Mouse (Mus musculus): ENCODE results near the gene Igbp1.

Gene Igbp1

DNA sequence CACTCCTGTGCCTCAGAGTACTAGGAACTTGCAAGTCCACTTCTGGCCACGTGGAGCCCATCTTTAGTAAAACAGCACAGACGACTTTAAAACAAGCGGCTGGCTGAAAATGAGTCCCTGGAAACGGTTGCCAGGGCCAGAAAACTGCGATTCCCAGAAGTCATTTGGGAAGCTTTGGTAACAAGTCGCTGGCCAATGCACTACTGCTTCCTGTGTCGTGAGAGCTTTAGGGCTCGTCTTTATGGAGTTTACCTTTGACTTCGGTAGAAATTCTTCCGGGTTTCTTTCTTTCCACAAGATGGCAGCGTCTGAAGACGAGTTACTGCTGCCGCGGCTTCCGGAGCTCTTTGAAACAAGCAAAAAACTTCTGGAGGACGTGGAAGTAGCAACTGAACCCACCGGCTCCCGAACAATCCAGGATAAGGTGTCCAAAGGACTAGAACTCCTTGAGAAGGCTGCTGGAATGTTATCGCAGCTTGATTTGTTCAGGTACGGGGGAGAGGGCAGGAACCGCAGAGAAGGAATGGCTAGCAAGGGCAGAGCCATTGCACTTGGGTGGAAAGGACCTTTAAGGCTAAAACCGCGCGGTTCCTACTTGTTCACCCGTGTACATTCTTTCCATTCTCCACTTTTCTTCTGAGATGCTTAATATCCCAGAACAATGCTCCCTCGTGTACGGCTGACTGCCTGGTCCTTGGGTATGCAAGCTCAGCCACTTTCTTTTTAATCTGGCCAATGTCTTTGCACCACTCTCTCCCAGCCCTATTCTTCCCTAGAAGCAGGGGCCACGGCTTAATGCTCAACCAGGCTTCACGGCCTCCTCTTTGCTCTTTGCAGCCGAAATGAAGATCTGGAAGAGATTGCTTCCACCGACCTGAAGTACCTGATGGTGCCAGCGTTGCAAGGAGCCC lies at the start of gene Igbp1:
Gene Igbp1, plus strand, starts transcription at position 224 of the 911 bp plus-strand sequence.
- peak; percentile 91 for DNase-seq (ENCODE audit: low spot score)

DNA sequence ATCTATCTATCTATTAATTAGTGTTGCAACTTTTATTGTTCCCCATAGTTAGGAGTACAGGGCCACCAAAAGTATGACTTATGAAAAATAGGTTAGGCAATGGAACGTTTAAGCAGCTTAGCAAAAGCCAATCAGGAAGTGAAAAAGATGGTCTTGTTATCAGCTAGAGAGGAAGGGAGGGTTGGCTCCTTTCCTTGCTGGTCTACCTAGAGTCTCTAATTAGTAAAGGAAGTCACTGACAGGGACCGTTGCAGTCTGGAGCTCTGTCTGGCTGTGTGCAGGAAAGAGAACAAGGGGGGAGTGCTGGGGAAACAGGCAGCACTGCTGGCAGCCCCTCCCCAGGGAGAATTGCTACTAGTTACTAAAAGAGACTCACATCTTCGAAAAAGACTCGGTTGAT lies 26.0 kb upstream of the Igbp1 start:
- DNase-seq (ENCODE audit: low spot score) = no peak

- DNase-seq (ENCODE audit: low spot score) = no peak
These were observed 24.0 kb upstream of the Igbp1 start for GRCm38 (mm10) chrX:100470126-100470525.

DNA sequence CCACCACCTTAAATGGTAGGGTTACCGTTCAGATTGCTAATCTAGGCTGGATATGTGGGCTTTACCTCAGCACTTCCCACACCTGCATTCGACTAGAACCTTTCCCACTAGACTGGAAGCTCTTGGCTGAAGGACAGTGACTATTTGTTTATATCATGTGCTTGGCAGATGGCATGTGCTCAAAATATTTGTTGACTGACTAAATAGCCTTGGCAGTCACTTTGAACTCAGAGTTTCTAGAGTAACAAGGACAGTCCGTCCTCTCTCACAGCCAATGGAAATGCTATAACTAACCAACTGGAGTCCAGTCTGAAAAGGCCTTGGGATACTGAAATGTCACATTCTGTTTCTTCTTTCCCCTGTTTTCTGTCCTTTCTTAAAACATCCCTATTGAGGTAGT lies 22.6 kb upstream of the Igbp1 start:
- no peak for DNase-seq (ENCODE audit: low spot score)

- peak; percentile 12 for DNase-seq (ENCODE audit: low spot score)
These were observed 18.4 kb upstream of the Igbp1 start for GRCm38 (mm10) chrX:100475569-100476223.

DNA sequence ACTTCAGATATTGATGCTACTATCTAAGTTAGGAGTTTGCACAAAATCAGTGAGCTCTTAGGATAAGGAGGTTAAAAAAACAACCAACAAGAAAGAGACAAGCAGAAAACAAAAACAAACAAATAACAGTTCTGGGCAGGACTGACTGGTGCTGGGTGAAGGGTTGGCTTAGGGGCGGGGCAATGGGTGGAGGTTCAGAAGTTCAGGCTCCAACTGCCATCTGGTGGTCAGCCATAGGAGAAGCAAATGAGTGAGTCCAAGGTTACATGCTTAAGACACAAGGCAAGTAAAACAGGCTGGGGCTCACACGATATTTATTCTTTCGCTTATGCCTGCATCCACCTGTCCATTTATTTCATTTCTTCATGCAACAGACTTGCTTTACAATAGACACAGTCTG lies 13.8 kb upstream of the Igbp1 start:
- DNase-seq (ENCODE audit: low spot score) = peak; percentile 72

GRCm38 (mm10) chrX:100493500-100494067 lies 507 bp upstream of the Igbp1 start:
- no peak for DNase-seq (ENCODE audit: low spot score)

- DNase-seq (ENCODE audit: low spot score) = no peak
These were observed 10.2 kb downstream of the Igbp1 start for GRCm38 (mm10) chrX:100504175-100504851.

DNA sequence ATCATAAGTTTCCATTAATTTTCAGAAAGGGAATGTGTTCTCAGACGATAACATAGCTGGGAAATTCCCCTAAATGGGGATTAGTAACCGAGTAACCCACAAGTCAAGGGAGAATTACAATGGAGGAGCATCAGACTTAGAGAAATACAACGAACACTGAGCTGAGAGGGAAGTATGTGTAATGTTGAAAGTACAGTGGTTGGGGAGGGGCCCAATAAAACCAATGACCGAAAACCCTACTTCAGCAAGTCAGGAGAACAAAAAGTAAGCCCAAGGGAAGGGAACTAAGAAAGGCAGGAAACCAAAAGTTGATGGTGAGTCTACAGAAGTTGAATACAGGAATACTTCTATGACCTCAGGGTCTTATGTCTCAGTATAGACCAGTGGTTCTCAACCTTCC lies 14.1 kb downstream of the Igbp1 start:
- DNase-seq (ENCODE audit: low spot score) = no peak

GRCm38 (mm10) chrX:100509921-100510320 lies 15.8 kb downstream of the Igbp1 start:
- DNase-seq (ENCODE audit: low spot score) = no peak

DNA sequence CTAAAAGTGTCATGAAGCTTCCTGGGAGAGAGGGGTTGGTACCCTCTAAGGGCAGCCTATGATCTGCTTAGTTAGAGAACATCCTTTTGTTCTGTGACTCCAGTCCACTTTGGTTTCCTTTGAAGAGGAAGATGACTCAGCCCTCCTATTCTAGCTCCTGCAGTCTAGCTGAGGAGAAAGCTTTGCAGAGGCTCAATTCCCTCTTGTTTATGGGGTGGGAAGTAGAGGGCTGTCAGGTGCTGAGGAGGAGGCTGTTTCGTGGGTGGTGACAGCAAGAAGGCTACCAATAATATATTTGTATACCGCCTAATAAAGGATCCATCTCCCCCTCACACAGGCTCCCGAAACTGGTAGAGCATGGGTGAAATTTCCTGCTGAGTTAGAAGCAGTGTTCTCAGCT lies 22.6 kb downstream of the Igbp1 start:
- DNase-seq (ENCODE audit: low spot score) = no peak

DNA sequence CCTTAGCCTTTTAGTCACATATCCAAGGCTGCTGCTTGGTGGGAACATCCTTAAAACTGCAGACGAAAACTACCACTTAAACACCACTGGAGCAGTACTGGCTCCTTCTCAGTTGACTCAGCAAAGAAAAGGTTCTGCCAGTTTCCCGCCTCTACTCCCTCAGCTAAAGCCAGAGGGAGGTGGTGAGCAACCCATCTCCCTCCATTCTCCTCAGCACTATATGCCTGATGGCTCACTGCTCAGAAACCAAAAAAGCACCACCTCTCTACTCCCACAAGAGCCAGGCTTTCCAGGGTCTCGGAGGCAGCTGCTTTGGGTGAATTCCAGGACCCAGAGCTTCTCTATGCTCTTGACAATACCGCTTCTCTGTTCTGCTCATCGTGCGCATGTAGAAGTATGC lies 23.5 kb downstream of the Igbp1 start:
- DNase-seq (ENCODE audit: low spot score) = no peak

DNA sequence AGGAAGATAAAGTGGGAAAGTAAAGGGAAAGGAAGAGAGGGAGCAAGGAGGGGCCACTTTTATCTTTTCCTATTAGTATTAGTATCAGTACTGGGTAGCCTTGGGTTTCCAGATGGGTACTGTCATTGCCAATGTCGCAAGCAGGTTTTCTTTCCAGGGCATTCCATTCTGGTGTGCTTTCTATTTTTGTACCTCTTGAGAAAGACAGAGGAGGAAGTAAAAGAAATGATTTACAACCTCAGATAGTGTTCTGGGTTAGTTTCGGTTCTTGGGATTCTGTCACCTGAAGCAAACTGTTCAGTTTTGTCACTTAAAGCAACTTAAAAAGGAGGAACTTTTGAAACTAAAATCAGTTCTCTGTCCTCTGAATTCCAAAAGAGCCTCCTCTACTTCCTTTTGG lies 24.4 kb downstream of the Igbp1 start:
- peak; percentile 18 for DNase-seq (ENCODE audit: low spot score)

DNA sequence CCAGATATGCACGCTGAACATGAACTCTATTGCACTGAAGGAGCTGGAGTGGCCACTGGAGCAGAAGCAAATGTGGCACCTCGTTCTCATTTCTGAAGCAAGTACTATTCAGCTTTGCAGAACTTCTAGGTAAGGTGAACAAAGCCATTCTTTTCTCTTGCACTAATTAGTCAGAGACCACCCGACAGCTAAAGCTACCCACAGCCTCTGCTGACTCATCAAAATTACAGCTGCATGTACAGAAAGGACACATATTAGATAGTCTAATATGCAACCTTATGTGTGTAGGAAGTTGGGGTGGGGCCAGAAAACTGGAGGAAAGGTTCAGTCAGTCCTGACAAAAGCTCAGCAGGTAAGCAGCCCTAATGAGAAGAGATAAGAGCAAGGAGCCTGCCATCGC lies 30.4 kb downstream of the Igbp1 start, which contains the start of gene Dgat2l6:
Gene Dgat2l6, plus strand, starts transcription at position 368 of the 400 bp plus-strand sequence.
- DNase-seq (ENCODE audit: low spot score) = no peak

GRCm38 (mm10) chrX:100556026-100556425 lies 61.9 kb downstream of the Igbp1 start:
- no peak for DNase-seq (ENCODE audit: low spot score)

DNA sequence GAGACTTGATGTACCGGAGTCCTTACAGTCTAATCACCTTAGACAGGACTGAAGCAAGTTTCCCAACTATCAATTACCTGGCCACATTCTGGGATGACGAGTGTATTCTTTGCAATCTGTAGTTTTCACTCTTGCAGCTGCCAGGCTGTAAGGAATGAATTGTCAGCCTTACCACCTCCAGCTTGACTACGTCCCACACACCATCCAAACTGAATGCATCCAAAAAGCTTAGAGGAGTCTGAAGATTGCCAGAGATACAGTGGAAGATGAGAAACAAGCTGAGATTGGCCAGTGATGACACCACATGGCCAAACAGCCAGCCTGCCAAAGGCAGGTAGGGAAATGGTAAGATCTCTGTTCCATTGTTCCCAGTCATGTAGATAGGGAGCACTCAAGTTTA lies 71.6 kb downstream of the Igbp1 start:
- DNase-seq (ENCODE audit: low spot score) = no peak

Data from lung, postnatal 25 days (tissue).